Mouse (Mus musculus) gastrocnemius, adult 2 months (tissue): ENCODE measurements around the gene Spp2. TPM values are rescaled to one million over a fixed set of nuclear protein-coding genes. Genes with fewer than 3 reads are reported as not detected.
"Not testable (repeated sequence)": the region's sequence is repeated elsewhere in the genome, so short reads cannot be mapped to it uniquely, and the experiment has no call there.

ENCODE experiments used
- DNase-seq: peaks from one replicate; pipeline ENCODE4 v3.0.0; 2022
- H3K27ac ChIP-seq: fragments of 200-600 bp; 2 replicates; pipeline ENCODE4 v1.8.1; 2022; ENCODE audit warnings: mild to moderate bottlenecking
- H3K4me3 ChIP-seq: fragments of 200-600 bp; 2 replicates; pipeline ENCODE4 v1.8.1; 2022; ENCODE audit warnings: mild to moderate bottlenecking, moderate library complexity
- CTCF ChIP-seq: fragments of 200-600 bp; IDR thresholded peaks from 2 replicates; pipeline ENCODE4 v1.8.1; 2022; ENCODE audit warnings: antibody characterized with exemption, mild to moderate bottlenecking, moderate library complexity
- intact Hi-C: fragments of 180-260 bp; cut with DNase I; formaldehyde crosslinking; loops from one replicate; pipeline ENCODE4 v1.15.1; 2025
- total RNA-seq, 2 experiments: library from RNA; stranded (reverse); gene quantifications; 2 replicates each; pipeline ENCODE4 v1.2.3; 2021

Gene Spp2
- total RNA-seq, 2 experiments from 2014 or later, result not detected

DNA sequence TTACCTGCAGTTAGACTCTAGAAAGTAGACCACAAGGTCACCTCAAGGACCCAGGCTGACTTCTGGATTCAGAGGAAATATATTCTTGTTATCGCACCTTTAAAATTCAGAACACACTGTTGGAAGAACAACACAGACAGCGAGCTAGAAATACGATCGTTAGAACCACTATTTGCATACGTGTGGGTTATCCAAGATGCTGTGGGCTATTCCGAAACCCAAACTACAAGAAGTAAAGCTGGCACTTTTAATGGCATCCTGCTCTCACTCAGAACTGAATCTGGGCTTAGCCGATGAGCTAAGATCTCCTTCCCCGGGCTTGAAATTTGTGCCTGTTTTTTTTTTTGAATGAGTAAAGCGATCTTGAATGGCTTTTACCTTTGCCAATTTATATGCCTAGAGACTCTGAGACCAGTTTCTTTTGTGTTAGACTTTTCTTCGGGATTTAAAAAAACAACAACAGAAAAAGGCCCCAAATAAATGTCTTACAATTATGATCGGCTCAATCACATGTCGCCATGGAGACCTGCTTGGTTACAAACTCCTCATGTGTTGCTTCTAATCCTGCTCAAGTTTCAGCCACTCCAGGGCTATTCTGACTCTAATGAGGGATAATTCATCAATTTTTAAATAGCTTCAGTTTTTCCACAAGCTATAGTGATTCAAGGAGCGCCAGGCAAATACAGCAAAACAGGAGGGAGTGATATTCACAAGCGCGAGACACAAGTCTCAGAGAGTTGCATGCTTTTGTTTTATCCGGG is 39.7 kb downstream of the Spp2 start:
- no peak for TF ChIP-seq CTCF
- intact Hi-C loops, result no loop called here
- Histone ChIP-seq H3K4me3 (no peak overlapping the region), H3K27ac (no peak overlapping the region)
- DNase-seq, result no peak

DNA sequence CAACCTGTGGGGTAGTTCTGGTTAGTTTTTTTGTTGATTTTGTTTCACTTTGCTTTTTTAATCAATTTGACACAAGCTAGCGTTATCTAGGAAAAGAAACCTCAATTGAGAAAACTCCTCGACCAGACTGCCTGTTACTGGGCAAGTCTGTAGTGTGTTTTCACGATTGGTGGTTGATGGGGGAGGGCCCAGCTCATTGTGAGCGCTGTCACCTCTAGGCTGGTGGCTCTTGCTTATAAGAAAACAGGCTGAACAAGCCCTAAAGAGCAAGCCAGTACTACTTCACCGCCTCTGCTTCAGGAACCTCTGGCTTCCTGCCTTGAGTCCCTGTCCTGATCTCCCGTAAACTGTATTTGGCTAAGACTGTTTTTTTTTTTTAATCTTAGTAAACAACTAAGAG is 40.7 kb downstream of the Spp2 start:
- intact Hi-C loops, result no loop called here
- no peak for TF ChIP-seq CTCF
- no peak overlapping the region for H3K4me3 ChIP-seq
- H3K27ac ChIP-seq, result no peak overlapping the region
- DNase-seq, result no peak

DNA sequence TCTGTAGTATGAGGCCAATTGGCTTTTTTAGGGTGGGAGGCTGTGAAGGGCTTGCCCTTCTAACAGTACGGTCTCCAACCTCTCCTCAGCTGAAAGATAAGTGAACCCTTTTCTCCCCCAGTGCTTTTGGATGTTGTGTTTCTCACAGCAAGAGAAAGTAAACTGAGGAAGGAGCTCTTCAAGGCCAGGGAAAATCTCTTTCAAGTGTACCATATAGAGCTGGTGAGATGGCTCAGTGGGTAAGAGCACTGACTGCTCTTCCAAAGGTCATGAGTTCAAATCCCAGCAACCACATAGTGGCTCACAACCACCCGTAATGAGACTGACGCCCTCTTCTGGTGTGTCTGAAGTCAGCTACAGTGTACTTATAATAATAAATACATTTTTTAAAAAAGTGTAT is 41.3 kb downstream of the Spp2 start:
- H3K4me3 ChIP-seq, DNase-seq, intact Hi-C loops, H3K27ac ChIP-seq: not testable (repeated sequence)

DNA sequence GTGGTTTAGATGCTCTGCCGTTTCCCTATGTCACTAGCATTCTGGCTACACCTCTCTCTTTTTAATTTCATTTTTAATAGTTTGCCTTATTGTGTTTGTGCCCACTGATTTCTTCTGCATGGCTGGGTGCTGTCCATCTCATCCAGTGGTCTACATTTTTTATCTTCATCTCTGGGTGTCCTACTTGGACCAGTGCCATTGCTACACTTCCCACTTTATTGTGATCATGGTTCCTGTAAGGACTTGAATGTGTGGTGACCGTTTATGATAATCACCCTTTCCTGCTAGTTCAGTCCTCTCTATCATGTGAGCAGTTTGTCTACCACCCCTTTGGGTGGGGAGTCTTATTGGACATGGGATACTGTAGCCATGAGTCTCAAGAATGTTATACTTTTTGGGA is 43.0 kb downstream of the Spp2 start:
- intact Hi-C loops, result no loop called here
- Histone ChIP-seq H3K4me3 (no peak overlapping the region), H3K27ac (no peak overlapping the region)
- no peak for DNase-seq
- TF ChIP-seq CTCF, result no peak

DNA sequence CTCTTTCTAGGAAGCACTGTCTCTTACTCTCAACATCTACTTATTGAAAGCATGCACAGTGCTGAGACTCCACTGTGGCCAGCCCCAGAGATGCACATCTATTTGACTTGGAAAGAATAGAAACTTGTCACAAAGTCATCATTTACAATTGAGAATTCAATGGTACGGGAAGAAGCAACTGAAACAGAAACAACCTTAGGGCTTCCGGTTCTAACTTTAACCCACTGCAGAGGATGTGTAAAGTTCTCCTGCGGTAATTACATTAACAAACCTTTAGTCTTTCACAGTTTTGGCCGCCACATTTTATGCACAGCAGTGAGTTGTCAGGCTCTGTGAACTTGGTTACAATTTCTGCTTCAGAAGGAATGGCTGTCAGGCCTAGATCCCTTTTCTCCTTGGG is 43.9 kb downstream of the Spp2 start:
- intact Hi-C loops, result no loop called here
- DNase-seq, result no peak
- no peak overlapping the region for H3K27ac ChIP-seq

DNA sequence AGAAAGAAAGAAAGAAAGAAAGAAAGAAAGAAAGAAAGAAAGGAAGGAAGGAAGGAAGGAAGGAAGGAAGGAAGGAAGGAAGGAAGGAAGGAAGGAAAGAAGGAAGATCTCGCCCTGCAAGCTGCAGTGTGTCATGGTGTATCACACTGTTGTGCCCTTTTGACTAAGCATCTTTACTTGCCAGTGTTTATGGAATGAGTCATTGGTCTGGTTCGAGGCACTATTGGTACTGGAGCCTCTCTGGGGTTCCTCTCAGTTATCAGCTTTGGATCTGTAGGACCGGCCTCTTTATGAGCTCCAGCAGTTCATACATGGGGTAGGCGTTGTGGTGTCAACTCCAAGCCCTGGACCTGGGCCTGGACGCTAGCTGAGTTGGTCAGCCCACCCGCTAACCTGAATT is 45.4 kb downstream of the Spp2 start:
- intact Hi-C loops, result no loop called here
- H3K27ac ChIP-seq, result no peak overlapping the region
- H3K4me3 ChIP-seq, result no peak overlapping the region
- no peak for DNase-seq
- no peak for TF ChIP-seq CTCF

More for the DNA sequence above, 43.9 kb downstream of the Spp2 start:
- TF ChIP-seq CTCF, result no peak
- H3K4me3 ChIP-seq, result no peak overlapping the region

DNA sequence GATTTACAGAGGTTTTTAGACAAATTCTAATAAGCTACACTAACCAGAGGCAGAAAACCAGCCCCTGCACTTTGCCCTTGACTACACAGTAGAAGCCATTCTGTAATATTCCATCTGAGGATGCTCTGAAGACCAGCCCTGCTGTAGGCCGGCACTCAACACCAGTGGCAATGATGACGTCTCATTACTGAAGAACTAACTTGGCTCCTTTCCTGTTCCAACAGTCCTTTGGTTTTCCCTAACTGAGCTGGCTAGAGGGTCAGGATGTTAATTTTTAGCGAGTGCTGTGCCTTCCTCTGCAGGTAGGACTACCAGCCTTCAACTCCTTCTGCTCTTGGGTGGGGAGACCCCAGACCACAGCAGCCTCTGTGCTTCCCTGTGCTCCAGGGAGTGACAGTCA is 47.9 kb downstream of the Spp2 start:
- no peak for DNase-seq
- Histone ChIP-seq H3K27ac (no peak overlapping the region), H3K4me3 (no peak overlapping the region)
- no peak for TF ChIP-seq CTCF
- intact Hi-C loops, result no loop called here

DNA sequence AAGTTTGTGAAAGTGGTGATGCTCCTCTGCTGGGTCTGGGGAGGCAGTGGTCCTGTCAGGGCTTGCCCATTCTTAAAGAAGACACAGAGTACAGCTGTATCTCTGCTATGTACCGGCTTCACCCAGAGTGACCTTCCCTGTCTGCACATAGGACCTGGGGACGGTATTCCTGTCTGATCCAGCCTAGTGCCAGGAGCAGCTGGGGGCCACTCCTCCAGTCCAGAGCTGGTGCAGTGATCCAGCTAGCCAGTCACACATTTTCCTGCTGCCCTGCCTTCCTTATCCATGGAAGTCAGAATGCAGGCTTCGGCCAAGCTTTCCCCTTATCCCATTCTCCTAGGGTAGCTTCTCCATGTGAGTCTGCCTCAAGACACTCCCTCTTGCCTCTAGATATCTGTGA is 49.0 kb downstream of the Spp2 start:
- intact Hi-C loops, result loop anchor here (2.0 kb wide), 1 partner anchor 251 kb away; no protein-coding TSS in a partner anchor
- H3K4me3 ChIP-seq, result no peak overlapping the region
- no peak for TF ChIP-seq CTCF
- DNase-seq, result no peak
- H3K27ac ChIP-seq, result no peak overlapping the region

DNA sequence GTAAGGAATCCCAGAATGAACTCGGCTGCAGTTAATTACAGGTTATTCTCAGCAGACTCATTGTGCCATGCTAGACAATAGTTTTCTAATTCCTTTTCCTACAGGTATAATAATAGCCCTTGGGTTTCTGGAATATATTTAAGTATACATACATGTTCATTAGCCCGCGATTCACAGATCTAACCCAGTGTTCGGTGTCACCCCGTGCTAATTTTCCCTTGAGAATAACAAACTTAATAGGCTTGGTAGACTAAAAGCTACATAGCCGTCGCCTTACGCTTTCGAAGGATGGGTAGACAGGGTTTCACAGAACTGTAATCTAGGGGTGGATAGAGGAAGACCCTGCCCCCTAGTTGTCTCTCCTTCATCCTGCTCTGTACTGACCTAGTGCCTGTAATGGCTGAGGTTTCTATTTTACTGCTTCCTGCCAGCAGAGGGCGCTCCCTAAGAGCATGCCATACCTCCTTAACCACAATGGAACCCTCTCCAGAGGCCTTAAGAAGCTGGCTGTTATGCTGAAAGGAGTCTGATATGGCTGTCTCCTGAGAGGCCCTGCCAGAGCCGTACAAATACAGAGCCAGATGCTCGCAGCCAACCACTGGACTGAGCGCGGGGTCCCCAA is 49.8 kb downstream of the Spp2 start:
- Histone ChIP-seq H3K27ac (no peak overlapping the region), H3K4me3 (no peak overlapping the region)
- peak; percentile 83 for TF ChIP-seq CTCF
- intact Hi-C loops, result loop anchor here (2.0 kb wide), 1 partner anchor 250 kb away; no protein-coding TSS in a partner anchor
- peak; percentile 71 for DNase-seq

DNA sequence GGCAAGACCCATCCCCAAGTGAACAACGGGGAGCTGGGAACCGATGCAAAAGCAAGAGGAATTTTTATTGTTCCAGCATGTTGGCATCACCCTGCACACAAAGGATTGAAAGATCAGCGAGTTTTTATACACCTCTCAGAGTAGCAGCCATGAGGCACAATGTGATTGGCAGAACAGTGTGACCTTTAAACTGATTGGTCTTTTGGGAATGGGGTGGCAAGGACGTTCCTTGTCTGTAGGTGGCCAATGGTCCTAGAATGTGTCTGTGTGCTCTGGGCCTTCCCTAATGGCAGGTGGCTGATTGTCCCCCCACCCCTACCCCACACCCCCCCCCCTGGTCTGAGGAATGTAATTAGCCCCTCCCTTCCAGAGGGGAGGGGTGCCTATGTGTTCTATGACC is 52.4 kb downstream of the Spp2 start:
- intact Hi-C loops, result no loop called here
- no peak overlapping the region for H3K4me3 ChIP-seq
- TF ChIP-seq CTCF, result no peak
- no peak overlapping the region for H3K27ac ChIP-seq
- DNase-seq, result no peak

DNA sequence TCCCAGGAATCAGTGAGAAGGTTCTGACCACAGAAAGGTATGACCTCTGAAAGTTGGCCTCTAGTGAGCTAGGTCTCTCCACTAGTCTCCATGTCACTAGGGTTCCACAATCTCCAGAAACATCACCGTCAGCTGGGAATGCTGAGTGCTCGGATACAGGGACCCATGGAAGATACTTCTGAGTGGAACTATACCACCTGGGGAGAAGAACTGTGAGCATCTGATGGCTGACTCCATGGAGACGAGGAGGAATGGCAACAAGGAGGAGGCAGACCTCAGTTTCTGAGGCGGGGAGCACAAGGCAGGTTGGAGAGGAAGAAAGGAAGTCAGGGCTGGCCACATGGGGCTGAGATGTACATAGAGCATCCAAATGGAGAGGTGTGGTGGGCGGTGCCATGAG is 52.9 kb downstream of the Spp2 start:
- H3K4me3 ChIP-seq, result no peak overlapping the region
- no peak for TF ChIP-seq CTCF
- intact Hi-C loops, result no loop called here
- DNase-seq, result no peak
- no peak overlapping the region for H3K27ac ChIP-seq

DNA sequence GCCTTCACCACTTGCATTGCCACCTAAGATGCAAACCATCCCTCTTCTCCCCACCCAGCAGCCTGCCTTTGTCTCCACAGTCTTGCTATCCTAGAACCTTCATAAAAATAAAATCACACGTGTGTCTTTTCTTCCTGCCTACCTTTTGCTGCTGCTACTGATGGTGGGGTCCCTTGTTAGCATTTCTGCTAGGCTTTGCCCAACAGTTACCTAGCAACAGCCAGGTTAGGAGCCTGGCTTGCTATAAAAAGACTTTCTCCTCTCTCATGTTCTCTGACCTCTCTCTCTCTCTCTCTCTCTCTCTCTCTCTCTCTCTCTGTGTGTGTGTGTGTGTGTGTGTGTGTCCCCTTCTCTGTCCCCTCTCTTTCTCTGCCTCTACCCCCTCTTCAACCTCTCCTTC is 54.3 kb downstream of the Spp2 start:
- DNase-seq, result no peak
- no peak overlapping the region for H3K4me3 ChIP-seq
- H3K27ac ChIP-seq, result no peak overlapping the region
- intact Hi-C loops, result no loop called here
- TF ChIP-seq CTCF, result no peak

DNA sequence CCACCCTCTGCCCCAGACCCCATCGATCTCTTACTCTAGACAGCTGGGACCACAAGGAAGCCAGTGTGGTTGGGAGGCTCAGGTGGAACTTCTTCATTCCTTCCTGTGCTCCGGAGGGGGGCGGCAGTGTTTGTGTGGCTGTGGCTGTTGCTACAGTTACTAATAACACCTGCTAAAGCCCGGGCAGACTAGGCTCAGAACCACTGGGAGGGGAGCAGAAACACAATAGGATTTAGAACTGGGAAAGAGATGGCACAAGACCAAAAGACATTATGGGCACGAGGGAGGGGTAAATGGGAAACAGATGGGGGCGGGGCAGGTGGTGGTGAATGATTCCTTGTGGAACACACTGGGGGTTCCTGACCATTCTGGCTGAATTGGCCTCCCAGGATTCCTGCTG is 55.7 kb downstream of the Spp2 start:
- DNase-seq, result no peak
- TF ChIP-seq CTCF, result no peak
- no peak overlapping the region for H3K4me3 ChIP-seq
- intact Hi-C loops, result no loop called here
- no peak overlapping the region for H3K27ac ChIP-seq

DNA sequence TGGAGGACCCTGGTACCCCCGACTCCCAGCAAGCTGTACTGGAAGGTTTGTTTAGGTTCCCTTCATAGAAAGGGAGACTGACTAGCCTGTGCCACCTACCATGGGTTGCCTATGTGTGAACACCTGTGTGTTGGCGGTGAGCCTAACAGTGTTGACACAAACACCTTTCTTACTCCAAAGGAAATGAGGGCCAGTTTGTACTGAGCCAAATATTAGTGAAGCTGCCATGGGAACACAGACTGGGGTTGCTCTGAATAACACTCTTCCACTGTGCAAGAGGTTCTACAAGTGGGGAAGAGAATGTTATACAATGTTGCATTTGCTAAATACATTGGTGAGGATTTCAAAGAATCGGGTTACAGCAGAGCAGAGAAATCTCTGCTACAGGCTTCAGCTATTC is 56.5 kb downstream of the Spp2 start:
- no peak for DNase-seq
- intact Hi-C loops, result no loop called here
- TF ChIP-seq CTCF, result no peak
- Histone ChIP-seq H3K27ac (no peak overlapping the region), H3K4me3 (no peak overlapping the region)
